Mouse (Mus musculus) MEL (cell line): ENCODE measurements around the gene Pla2r1. TPM values are rescaled to one million over a fixed set of nuclear protein-coding genes. Genes with fewer than 3 reads are reported as not detected.

Experiments
- DNase-seq: peaks from one replicate; pipeline ENCODE4 v3.0.0; 2011; ENCODE audit warnings: low read depth, low spot score
- H3K27ac ChIP-seq: 2 replicates; pipeline ENCODE4 v1.5.1; 2012; ENCODE audit warnings: low read depth, mild to moderate bottlenecking, control low read depth, low read length, moderate library complexity; ENCODE audit not compliant: control insufficient read depth
- H3K27me3 ChIP-seq, 2 experiments: fragments of 150-350 bp in 1 of 2; sonication (generic) in 1 of 2; 2 replicates each; pipeline ENCODE4 v1.6.1; 2012; ENCODE audit warnings: low read length in 2 of 2, mild to moderate bottlenecking in 2 of 2, improper control_type of control experiment in 1 of 2, moderate library complexity in 1 of 2; ENCODE audit not compliant: insufficient read depth in 2 of 2, control insufficient read depth in 1 of 2
- H3K36me3 ChIP-seq, 2 experiments: 2 replicates each; pipeline ENCODE4 v1.6.1; 2012 to 2014; ENCODE audit warnings: low read length in 2 of 2, improper control_type of control experiment in 1 of 2, inconsistent platforms in 1 of 2, mild to moderate bottlenecking in 1 of 2; ENCODE audit not compliant: insufficient read depth in 2 of 2, control insufficient read depth in 1 of 2
- H3K4me1 ChIP-seq, 2 experiments: fragments of 150-350 bp in 1 of 2; sonication (generic) in 1 of 2; 2 replicates each; pipeline ENCODE4 v1.6.1; 2012; ENCODE audit warnings: low read length in 2 of 2, improper control_type of control experiment in 1 of 2, mild to moderate bottlenecking in 1 of 2; ENCODE audit not compliant: insufficient read depth in 2 of 2, control insufficient read depth in 1 of 2
- H3K4me3 ChIP-seq, 2 experiments: fragments of 150-350 bp in 1 of 2; sonication (generic) in 1 of 2; 2 replicates each; pipeline ENCODE4 v1.5.1; 2012; ENCODE audit warnings: low read depth in 2 of 2, low read length in 2 of 2, mild to moderate bottlenecking in 2 of 2, moderate library complexity in 2 of 2, control low read depth in 1 of 2, improper control_type of control experiment in 1 of 2; ENCODE audit not compliant: control insufficient read depth in 1 of 2, insufficient read depth in 1 of 2
- H3K79me2 ChIP-seq: 2 replicates; pipeline ENCODE4 v1.6.1; 2012; ENCODE audit warnings: mild to moderate bottlenecking, low read length, moderate library complexity; ENCODE audit not compliant: control insufficient read depth, poor library complexity, insufficient read depth
- H3K9ac ChIP-seq: 2 replicates; pipeline ENCODE4 v1.6.1; 2012; ENCODE audit warnings: low read depth, mild to moderate bottlenecking, control low read depth, low read length, moderate library complexity; ENCODE audit not compliant: control insufficient read depth, poor library complexity, severe bottlenecking
- H3K9me3 ChIP-seq: fragments of 150-350 bp; sonication (generic); replicated peaks from 2 replicates; pipeline ENCODE4 v1.6.1; 2012; ENCODE audit warnings: mild to moderate bottlenecking, low read length, improper control_type of control experiment, moderate library complexity; ENCODE audit not compliant: insufficient read depth
- CHD2 ChIP-seq: IDR thresholded peaks from 2 replicates; pipeline ENCODE4 v1.6.1; 2011; ENCODE audit warnings: low read length, improper control_type of control experiment
- CTCF ChIP-seq, 3 experiments: IDR thresholded peaks in 2 of 3; conservative IDR thresholded peaks in 1 of 3; 2 replicates each; pipeline ENCODE4 v1.5.1; 2011 to 2012; ENCODE audit warnings: low read length in 3 of 3, low read depth in 2 of 3, mild to moderate bottlenecking in 2 of 3, improper control_type of control experiment in 1 of 3, inconsistent platforms in 1 of 3, mixed read lengths in 1 of 3, moderate library complexity in 1 of 3; ENCODE audit not compliant: control insufficient read depth in 1 of 3, insufficient read depth in 1 of 3, poor library complexity in 1 of 3, severe bottlenecking in 1 of 3
- E2F4 ChIP-seq: IDR thresholded peaks from 2 replicates; pipeline ENCODE4 v1.6.1; 2011; ENCODE audit warnings: low read depth, low read length, improper control_type of control experiment, borderline replicate concordance
- ELF1 ChIP-seq: IDR thresholded peaks from 2 replicates; pipeline ENCODE4 v1.6.1; 2014; ENCODE audit warnings: low read depth, mild to moderate bottlenecking, inconsistent platforms, low read length, improper control_type of control experiment, moderate library complexity
- EP300 ChIP-seq, 2 experiments: IDR thresholded peaks; 2 replicates each; pipeline ENCODE4 v1.6.1; 2011; ENCODE audit warnings: improper control_type of control experiment in 2 of 2, low read length in 2 of 2, low read depth in 1 of 2, mild to moderate bottlenecking in 1 of 2
- GATA1 ChIP-seq: IDR thresholded peaks from 2 replicates; pipeline ENCODE4 v1.6.1; 2011; ENCODE audit warnings: low read depth, low read length, improper control_type of control experiment
- KAT2A ChIP-seq: conservative IDR thresholded peaks from 2 replicates; pipeline ENCODE4 v1.6.1; 2012; ENCODE audit warnings: low read depth, low read length, improper control_type of control experiment, inconsistent platforms
- MAFK ChIP-seq: IDR thresholded peaks from 2 replicates; pipeline ENCODE4 v1.6.1; 2011; ENCODE audit warnings: low read depth, mild to moderate bottlenecking, low read length, improper control_type of control experiment, borderline replicate concordance
- MEF2A ChIP-seq: IDR thresholded peaks from 2 replicates; pipeline ENCODE4 v1.6.1; 2014; ENCODE audit warnings: low read depth, mild to moderate bottlenecking, inconsistent platforms, low read length, improper control_type of control experiment; ENCODE audit not compliant: poor library complexity, insufficient replicate concordance, severe bottlenecking; ENCODE audit errors: extremely low read depth
- MXI1 ChIP-seq: IDR thresholded peaks from 2 replicates; pipeline ENCODE4 v1.6.1; 2011; ENCODE audit warnings: mild to moderate bottlenecking, low read depth, low read length, improper control_type of control experiment
- NRF1 ChIP-seq: IDR thresholded peaks from 2 replicates; pipeline ENCODE4 v1.6.1; 2014; ENCODE audit warnings: low read depth, mild to moderate bottlenecking, inconsistent platforms, low read length, improper control_type of control experiment, moderate library complexity; ENCODE audit not compliant: poor library complexity, insufficient read depth, severe bottlenecking
- RCOR1 ChIP-seq: IDR thresholded peaks from 2 replicates; pipeline ENCODE4 v1.6.1; 2012; ENCODE audit warnings: low read depth, mild to moderate bottlenecking, inconsistent platforms, low read length, improper control_type of control experiment
- TCF12 ChIP-seq: IDR thresholded peaks from 2 replicates; pipeline ENCODE4 v1.6.1; 2014; ENCODE audit warnings: low read depth, mild to moderate bottlenecking, inconsistent platforms, low read length, improper control_type of control experiment, moderate library complexity
- USF1 ChIP-seq: IDR thresholded peaks from 2 replicates; pipeline ENCODE4 v1.6.1; 2014; ENCODE audit warnings: low read depth, mild to moderate bottlenecking, inconsistent platforms, low read length, improper control_type of control experiment, moderate library complexity
- USF2 ChIP-seq, 2 experiments: IDR thresholded peaks; 2 replicates each; pipeline ENCODE4 v1.6.1; 2011 to 2012; ENCODE audit warnings: improper control_type of control experiment in 2 of 2, low read length in 2 of 2, borderline replicate concordance in 1 of 2, inconsistent platforms in 1 of 2, low read depth in 1 of 2, mild to moderate bottlenecking in 1 of 2; ENCODE audit not compliant: insufficient read depth in 1 of 2
- ZKSCAN1 ChIP-seq: IDR thresholded peaks from 2 replicates; pipeline ENCODE4 v1.6.1; 2012; ENCODE audit warnings: low read depth, mild to moderate bottlenecking, inconsistent platforms, low read length, improper control_type of control experiment, moderate library complexity
- polyA plus RNA-seq, 2 experiments: library from polyadenylated mRNA; stranded (reverse) in 1 of 2; unstranded in 1 of 2; fragments of >175 nt in 1 of 2; fragments of >200 nt in 1 of 2; gene quantifications; 2 replicates each; pipeline versions ENCODE4 v1.2.1 to v1.2.4; 2012; ENCODE audit warnings: low replicate concordance in 2 of 2, low read depth in 1 of 2; ENCODE audit not compliant: insufficient read length in 2 of 2, insufficient read depth in 1 of 2, missing spikeins in 1 of 2
- total RNA-seq: library from RNA; depleted of rRNA; stranded (reverse); fragments of 300-350 nt; gene quantifications from 2 replicates; pipeline ENCODE4 v1.2.3, GENCODE M21; 2012

The Pla2r1 gene
- total and polyA plus RNA-seq, 3 experiments, result not detected

DNA sequence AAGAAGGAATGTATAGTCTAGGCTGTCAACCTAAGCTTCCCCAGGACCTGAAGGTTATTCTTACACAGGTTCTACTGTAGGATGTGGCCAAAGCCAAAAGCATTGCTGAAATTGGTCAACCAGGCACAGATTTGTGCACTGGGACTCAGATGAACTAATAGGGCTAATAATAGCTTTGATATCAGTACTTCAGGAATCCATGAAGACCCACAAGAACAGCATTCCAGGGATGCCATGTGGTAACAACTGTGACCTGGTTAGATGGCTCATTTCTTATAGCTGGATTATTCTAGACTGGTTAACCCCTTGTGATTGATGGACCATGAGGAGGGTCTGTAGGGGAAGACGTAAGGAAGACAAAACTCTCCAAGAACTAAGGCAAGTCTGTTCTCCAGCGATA lies 74.3 kb downstream of the Pla2r1 start:
- no peaks in the 10 kb centered on the region for H3K4me1 ChIP-seq
- no peak overlapping the region for H3K27ac ChIP-seq
- H3K9ac ChIP-seq, result no peak overlapping the region
- TF ChIP-seq MEF2A, result no peak
- H3K4me3 ChIP-seq, result no peak overlapping the region
- no peaks in the 10 kb centered on the region for H3K36me3 ChIP-seq
- no peaks in the 10 kb centered on the region for H3K79me2 ChIP-seq
- H3K27me3 ChIP-seq, result no peaks in the 10 kb centered on the region
- no peaks in the 10 kb centered on the region for H3K9me3 ChIP-seq
- no peak for DNase-seq

DNA sequence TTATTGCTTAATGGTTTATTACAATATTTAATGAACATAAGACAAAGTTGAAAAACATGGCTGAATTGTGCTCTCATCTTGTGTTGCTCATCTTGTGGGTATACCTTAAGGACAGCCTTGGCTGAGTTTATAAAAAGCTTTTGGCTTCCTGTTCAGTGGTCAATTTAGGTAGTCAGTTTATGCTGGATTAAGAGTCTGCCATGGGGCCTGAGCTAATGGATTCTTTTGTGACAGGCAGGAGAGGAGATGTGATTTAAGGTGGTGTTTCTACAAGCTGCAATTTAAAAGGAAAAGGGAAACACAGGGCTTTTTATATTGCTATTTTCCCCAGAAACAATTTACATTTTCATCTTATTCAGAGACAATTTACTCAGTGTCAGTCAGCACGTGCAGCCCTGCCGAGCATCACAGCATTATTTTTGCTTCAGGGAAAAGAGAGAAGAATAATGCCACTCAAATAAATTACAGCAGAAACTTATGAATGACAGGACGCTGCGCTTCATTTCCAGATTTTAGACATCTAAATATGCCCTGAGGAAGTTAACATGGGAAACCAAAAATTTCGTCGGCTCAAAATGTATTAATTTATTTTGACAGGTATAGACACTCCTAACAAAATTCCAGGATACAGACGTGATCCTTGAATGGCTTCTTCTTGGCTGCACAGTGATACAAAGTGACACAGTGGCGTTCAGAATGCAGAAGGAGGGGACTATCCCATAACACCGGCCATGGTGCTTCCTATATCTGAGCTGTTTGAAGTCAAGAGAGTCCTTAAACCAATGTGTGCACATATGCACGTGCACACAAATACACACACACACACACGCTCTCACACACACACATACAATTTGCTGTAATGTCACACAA lies 84.0 kb downstream of the Pla2r1 start:
- no peaks in the 10 kb centered on the region for H3K27me3 ChIP-seq
- no peak overlapping the region for H3K27ac ChIP-seq
- no peak overlapping the region for H3K9ac ChIP-seq
- no peak for DNase-seq
- no peaks in the 10 kb centered on the region for H3K4me1 ChIP-seq
- H3K79me2 ChIP-seq, result no peaks in the 10 kb centered on the region
- TF ChIP-seq MXI1 (no peak), RCOR1 (no peak), USF2 (IDR thresholded peaks at IDR 0.05; ENCODE audit: borderline replicate concordance in 1 of 2, insufficient read depth in 1 of 2, low read depth in 1 of 2, low read length in 2 of 2) (no peak), EP300 (IDR thresholded peaks at IDR 0.05; ENCODE audit: low read depth in 1 of 2, low read length in 2 of 2) (no peak), TCF12 (no peak), KAT2A (no peak), CTCF (IDR thresholded peaks at IDR 0.05 in 2 of 3, conservative IDR thresholded peaks at IDR 0.05 in 1 of 3; ENCODE audit: control insufficient read depth in 1 of 3, insufficient read depth in 1 of 3, low read depth in 2 of 3, low read length in 3 of 3, poor library complexity in 1 of 3, severe bottlenecking in 1 of 3) (no peak), MAFK (no peak), GATA1 (no peak), E2F4 (no peak), CHD2 (no peak), ELF1 (no peak), USF1 (no peak), ZKSCAN1 (no peak), NRF1 (no peak)
- H3K36me3 ChIP-seq, result no peaks in the 10 kb centered on the region
- no peaks in the 10 kb centered on the region for H3K9me3 ChIP-seq
- H3K4me3 ChIP-seq, result no peak overlapping the region
